35 mouse cellular contexts compared by ENCODE assay signal in genomic region chr8:122629388-122629787, GRCm38 (mm10). TPM values are rescaled to one million over a fixed set of nuclear protein-coding genes. Genes with fewer than 3 reads are reported as not detected.
"Had no signal": no experiment of that assay in that cellular context is flagged by ENCODE, and none has a peak within 500 bp of the region (broad histone marks: within the 10 kb centered on the region; RNA-seq: fewer than 3 reads in every experiment).

No protein-coding gene starts in this region.

- H3K36me3 ChIP-seq: intestine, embryonic 15.5 days had no signal

- H3K9ac ChIP-seq: heart, embryonic 15.5 days; hindbrain, embryonic 13.5 days; hindbrain, embryonic 15.5 days; intestine, embryonic 15.5 days; limb, embryonic 13.5 days; limb, embryonic 15.5 days; liver, embryonic 12.5 days had no signal

- H3K9me3 ChIP-seq: heart, embryonic 13.5 days; heart, embryonic 15.5 days; hindbrain, embryonic 13.5 days; hindbrain, embryonic 15.5 days; intestine, embryonic 15.5 days; limb, embryonic 13.5 days; limb, embryonic 15.5 days; liver, embryonic 12.5 days had no signal

- H3K27ac ChIP-seq: heart, adult 2 months; heart, embryonic 13.5 days; heart, embryonic 15.5 days; hindbrain, embryonic 13.5 days; hindbrain, embryonic 15.5 days; intestine, embryonic 15.5 days; layer of hippocampus, adult 2 months; left cerebral cortex, adult 2 months; limb, embryonic 13.5 days; limb, embryonic 15.5 days; liver, embryonic 12.5 days had no signal

- H3K4me1 ChIP-seq: limb, embryonic 13.5 days had no signal

- H3K27me3 ChIP-seq: heart, embryonic 15.5 days; hindbrain, embryonic 13.5 days; hindbrain, embryonic 15.5 days; intestine, embryonic 15.5 days; limb, embryonic 15.5 days; liver, embryonic 12.5 days had no signal

- DNase-seq: gastrocnemius, postnatal 14 days; gastrocnemius, postnatal 36 days; heart, adult 11 months; heart, adult 2 months; heart, postnatal 14 days; heart, postnatal 36 days; kidney, adult 18-20 months; kidney, adult 8-10 months; kidney, postnatal 10 days; kidney, postnatal 25 days; kidney, postnatal 4 days; left cerebral cortex, postnatal 4 days had no signal

- H3K4me3 ChIP-seq: heart, adult 2 months; heart, embryonic 13.5 days; heart, embryonic 15.5 days; hindbrain, embryonic 13.5 days; hindbrain, embryonic 15.5 days; intestine, embryonic 15.5 days; layer of hippocampus, adult 2 months; left cerebral cortex, adult 2 months; limb, embryonic 13.5 days; limb, embryonic 15.5 days; liver, embryonic 12.5 days had no signal

- ATAC-seq: inflammation-experienced regulatory T-cells, adult 6 months; intestine, embryonic 15.5 days; intestine, postnatal 0 days; liver, embryonic 12.5 days had no signal

- H3K4me2 ChIP-seq: hindbrain, embryonic 13.5 days; hindbrain, embryonic 15.5 days; intestine, embryonic 15.5 days; limb, embryonic 13.5 days; limb, embryonic 15.5 days; liver, embryonic 12.5 days had no signal

RNA-seq across cellular contexts. Expression of gene Pabpn1l, which starts 6.8 kb away (rescaled TPM):
- total RNA-seq: gastrocnemius, adult 18-20 months; gastrocnemius, postnatal 14 days; gastrocnemius, postnatal 36 days; heart, postnatal 36 days; hematopoietic stem cell, adult 5-6 weeks; layer of hippocampus, postnatal 10 days; left cerebral cortex, adult 2 months; left cerebral cortex, postnatal 14 days; left cerebral cortex, postnatal 4 days; liver, adult 2 months had no signal
- polyA plus RNA-seq: gonadal fat pad, adult 2 months; heart, embryonic 11.5 days; heart, embryonic 13.5 days; heart, embryonic 15.5 days; heart, postnatal 0 days; hindbrain, embryonic 11.5 days; hindbrain, embryonic 13.5 days; hindbrain, embryonic 15.5 days; inflammation-experienced regulatory T-cells, adult 6 months; intestine, embryonic 15.5 days; intestine, postnatal 0 days; kidney, embryonic 14.5 days; limb, embryonic 11.5 days; limb, embryonic 13.5 days; limb, embryonic 15.5 days; liver, adult 2 months; liver, embryonic 12.5 days had no signal
